ENCODE assay signal across 8 mouse cellular contexts in genomic region chr12:69682788-69683419, GRCm38 (mm10). TPM values are rescaled to one million over a fixed set of nuclear protein-coding genes. Genes with fewer than 3 reads are reported as not detected.
DNase-seq lines count a peak whose midpoint lies in the region; ATAC-seq and TF ChIP-seq lines count a peak whose summit lies in the region.

No protein-coding gene starts in this region.

- TF ChIP-seq POLR2A in MEL (IDR thresholded peaks at IDR 0.05; ENCODE audit: control insufficient read depth in 1 of 2, insufficient read depth in 1 of 2, low read depth in 1 of 2, low read length in 2 of 2, poor library complexity in 1 of 2) = no peak

- peak; percentile 35 to 58 for DNase-seq in heart, adult 18-20 months
- DNase-seq in heart, postnatal 25 days (ENCODE audit: low spot score) = no peak
- peak; percentile 67 for DNase-seq in MEL (ENCODE audit: low read depth, low spot score)
- no peak for DNase-seq in liver, embryonic 11.5 days (ENCODE audit: low spot score)
- DNase-seq in retina, postnatal 1 day = peak; percentile 7
- no peak for DNase-seq in right cerebral cortex, postnatal 14 days
- no peak for DNase-seq in layer of hippocampus, postnatal 25 days (ENCODE audit: extremely low spot score in 1 of 2, low spot score in 1 of 2)

- no peaks in the 10 kb centered on the region for H3K9me3 ChIP-seq in MEL (replicated peaks; ENCODE audit: insufficient read depth, low read length)
- H3K9me3 ChIP-seq in forebrain, embryonic 16.5 days (ENCODE audit: control insufficient read depth, low read length) = no peaks in the 10 kb centered on the region
- no peaks in the 10 kb centered on the region for H3K9me3 ChIP-seq in liver, embryonic 11.5 days (ENCODE audit: control insufficient read depth, low read length)

- ATAC-seq in forebrain, embryonic 16.5 days = no peak
- ATAC-seq in liver, embryonic 11.5 days (replicated peaks; ENCODE audit: low FRiP score) = no peak

- no peak for TF ChIP-seq CTCF in MEL (IDR thresholded peaks at IDR 0.05 in 2 of 3, conservative IDR thresholded peaks at IDR 0.05 in 1 of 3; ENCODE audit: control insufficient read depth in 1 of 3, insufficient read depth in 1 of 3, low read depth in 2 of 3, low read length in 3 of 3, poor library complexity in 1 of 3, severe bottlenecking in 1 of 3)

- H3K27me3 ChIP-seq in MEL (ENCODE audit: control insufficient read depth in 1 of 2, insufficient read depth in 2 of 2, low read length in 2 of 2) = no peaks in the 10 kb centered on the region
- no peaks in the 10 kb centered on the region for H3K27me3 ChIP-seq in forebrain, embryonic 16.5 days (replicated peaks; ENCODE audit: control insufficient read depth, insufficient read depth, low read length)
- no peaks in the 10 kb centered on the region for H3K27me3 ChIP-seq in liver, embryonic 11.5 days (replicated peaks; ENCODE audit: control insufficient read depth, insufficient read depth, low read length)

- H3K9ac ChIP-seq in MEL (ENCODE audit: control insufficient read depth, low read depth, low read length, poor library complexity, severe bottlenecking) = peak overlapping the region; percentile 99
- H3K9ac ChIP-seq in forebrain, embryonic 16.5 days (replicated peaks; ENCODE audit: low read depth, low read length) = no peak overlapping the region; the same call in 1 of the 2 replicates
- H3K9ac ChIP-seq in liver, embryonic 11.5 days (ENCODE audit: low read depth, low read length) = 0 out of 2 replicates have a peak overlapping the region, but pooled peaks have one; percentile 13

- peak overlapping the region; percentile 71 for H3K4me2 ChIP-seq in forebrain, embryonic 16.5 days (ENCODE audit: low read length)
- peak overlapping the region; percentile 91 for H3K4me2 ChIP-seq in liver, embryonic 11.5 days

- WGBS in forebrain, embryonic 16.5 days = 44% methylated on average over 14 of the region's 14 CpGs
- WGBS in liver, embryonic 11.5 days = 51% methylated on average over 14 of the region's 14 CpGs

- no peak for TF ChIP-seq RAD21 in MEL (IDR thresholded peaks at IDR 0.05; ENCODE audit: low read depth, low read length)

- H3K27ac ChIP-seq in MEL (ENCODE audit: control insufficient read depth, low read depth, low read length) = peak overlapping the region; percentile 71
- no peak overlapping the region for H3K27ac ChIP-seq in forebrain, embryonic 16.5 days (ENCODE audit: low read length)
- no peak overlapping the region for H3K27ac ChIP-seq in liver, embryonic 11.5 days (ENCODE audit: low read depth, low read length)

- peaks cover 0 to 12% of the 10 kb centered on the region in 2 experiments; a peak in 2 of 4 replicates for H3K36me3 ChIP-seq in MEL (ENCODE audit: control insufficient read depth in 1 of 2, insufficient read depth in 2 of 2, low read length in 2 of 2)
- H3K36me3 ChIP-seq in forebrain, embryonic 16.5 days (ENCODE audit: control insufficient read depth, insufficient read depth) = no peaks in the 10 kb centered on the region
- no peaks in the 10 kb centered on the region for H3K36me3 ChIP-seq in liver, embryonic 11.5 days (ENCODE audit: control insufficient read depth, insufficient read depth, low read length)

- H3K4me3 ChIP-seq in MEL (ENCODE audit: control insufficient read depth in 1 of 2, insufficient read depth in 1 of 2, low read depth in 2 of 2, low read length in 2 of 2) = peak overlapping the region; percentile 72 to 91
- H3K4me3 ChIP-seq in forebrain, embryonic 16.5 days (replicated peaks; ENCODE audit: low read length) = no peak overlapping the region
- H3K4me3 ChIP-seq in liver, embryonic 11.5 days (ENCODE audit: low read depth, low read length) = peak overlapping the region; percentile 83

- peak in 1 of 2 experiments; percentile 25; a peak in 3 of 4 replicates for TF ChIP-seq EP300 in MEL (IDR thresholded peaks at IDR 0.05; ENCODE audit: low read depth in 1 of 2, low read length in 2 of 2)

- peaks cover 36% of the 10 kb centered on the region for H3K79me2 ChIP-seq in MEL (ENCODE audit: control insufficient read depth, insufficient read depth, low read length, poor library complexity)

- intact Hi-C loops in heart, postnatal 25 days (cut with DNase I) = loop anchor here (5.0 kb wide), 2 partner anchors 36 to 321 kb away; no protein-coding TSS in a partner anchor

- H3K4me1 ChIP-seq in MEL (ENCODE audit: control insufficient read depth in 1 of 2, insufficient read depth in 2 of 2, low read length in 2 of 2) = peaks cover 9 to 13% of the 10 kb centered on the region in 2 experiments; a peak in 2 of 4 replicates
- peaks cover 15% of the 10 kb centered on the region for H3K4me1 ChIP-seq in forebrain, embryonic 16.5 days (replicated peaks; ENCODE audit: control insufficient read depth, insufficient read depth, low read length)
- H3K4me1 ChIP-seq in liver, embryonic 11.5 days (replicated peaks; ENCODE audit: control insufficient read depth, insufficient read depth, low read length) = peaks cover 10% of the 10 kb centered on the region

TF ChIP-seq in MEL, 35 proteins besides CTCF, POLR2A, EP300 and RAD21 (continues in another document):
- TF ChIP-seq ZMIZ1 (IDR thresholded peaks at IDR 0.05; ENCODE audit: low read depth, low read length) (no peak), ETS1 (IDR thresholded peaks at IDR 0.05; ENCODE audit: low read depth, low read length) (no peak), MYC (IDR thresholded peaks at IDR 0.05; ENCODE audit: low read depth, low read length) (peak; percentile 34; the same call in 1 of the 2 replicates), HCFC1 (IDR thresholded peaks at IDR 0.05; ENCODE audit: low read depth, low read length) (peak; percentile 39; the same call in 1 of the 2 replicates), MAZ (IDR thresholded peaks at IDR 0.05; ENCODE audit: low read depth, low read length) (0 out of 2 replicates have a peak, but pooled peaks have one; percentile 38), POLR2AphosphoS5 (IDR thresholded peaks at IDR 0.05; ENCODE audit: borderline replicate concordance, low read depth, low read length) (no peak), GATA1 (IDR thresholded peaks at IDR 0.05; ENCODE audit: low read depth, low read length) (no peak), MEF2A (IDR thresholded peaks at IDR 0.05; ENCODE audit: extremely low read depth, insufficient replicate concordance, low read depth, low read length, poor library complexity, severe bottlenecking) (no peak), CHD1 (IDR thresholded peaks at IDR 0.05; ENCODE audit: low read depth, low read length) (peak; percentile 51; the same call in 1 of the 2 replicates), CHD2 (IDR thresholded peaks at IDR 0.05; ENCODE audit: low read length) (no peak), JUND (IDR thresholded peaks at IDR 0.05; ENCODE audit: low read depth, low read length) (no peak), UBTF (IDR thresholded peaks at IDR 0.05; ENCODE audit: borderline replicate concordance, insufficient read depth, low read depth, low read length) (no peak), USF1 (IDR thresholded peaks at IDR 0.05; ENCODE audit: low read depth, low read length) (no peak), SIN3A (IDR thresholded peaks at IDR 0.05; ENCODE audit: low read length) (peak; percentile 39; the same call in 1 of the 2 replicates), POLR2AphosphoS2 (IDR thresholded peaks at IDR 0.05; ENCODE audit: low read length) (no peak), NELFE (IDR thresholded peaks at IDR 0.05; ENCODE audit: low read depth, low read length) (peak; percentile 11; the same call in 1 of the 2 replicates), E2F4 (IDR thresholded peaks at IDR 0.05; ENCODE audit: borderline replicate concordance, low read depth, low read length) (no peak), USF2 (IDR thresholded peaks at IDR 0.05; ENCODE audit: borderline replicate concordance in 1 of 2, insufficient read depth in 1 of 2, low read depth in 1 of 2, low read length in 2 of 2) (no peak), ELF1 (IDR thresholded peaks at IDR 0.05; ENCODE audit: low read depth, low read length) (0 out of 2 replicates have a peak, but pooled peaks have one; percentile 32), NRF1 (IDR thresholded peaks at IDR 0.05; ENCODE audit: insufficient read depth, low read depth, low read length, poor library complexity, severe bottlenecking) (no peak), MXI1 (IDR thresholded peaks at IDR 0.05; ENCODE audit: low read depth, low read length) (peak; percentile 79), TAL1 (IDR thresholded peaks at IDR 0.05; ENCODE audit: low read length) (no peak), ZKSCAN1 (IDR thresholded peaks at IDR 0.05; ENCODE audit: low read depth, low read length) (no peak)

RNA-seq across cellular contexts. Expression of gene Sos2, which starts 1.3 kb away (rescaled TPM):
- 10 to 100 TPM; 34.9 to 41.0 TPM for total RNA-seq in heart, adult 18-20 months (2021)
- total RNA-seq in heart, postnatal 25 days (2021) = 10 to 100 TPM; 34.9 to 40.3 TPM
- 9.8 and 10.8 TPM in 2 replicates for total RNA-seq in MEL (2012; rRNA removed)
- 10 to 100 TPM in 1 of 2 experiments, not detected in 1; 17.8 TPM for polyA plus RNA-seq in MEL (2012; ENCODE audit: insufficient read depth in 1 of 2, insufficient read length in 2 of 2, low read depth in 1 of 2, low replicate concordance in 2 of 2, missing spikeins in 1 of 2)
- 11.0 and 11.8 TPM in 2 replicates for polyA plus RNA-seq in forebrain, embryonic 16.5 days (2015; fragmentation: Nextera tagmentation; extraction: Ambion mirVana)
- polyA plus RNA-seq in liver, embryonic 11.5 days (2014; fragmentation: Nextera tagmentation; extraction: Ambion mirVana) = 7.6 and 9.2 TPM in 2 replicates
- total RNA-seq in layer of hippocampus, postnatal 25 days (2021) = 10 to 100 TPM; 28.0 to 32.0 TPM

RNA-seq across cellular contexts. Expression of gene L2hgdh, which starts 41.8 kb away (rescaled TPM):
- total RNA-seq in heart, adult 18-20 months (2021) = 10 to 100 TPM; 44.2 to 48.3 TPM
- 10 to 100 TPM; 41.7 to 47.7 TPM for total RNA-seq in heart, postnatal 25 days (2021)
- 23.9 and 31.6 TPM in 2 replicates for total RNA-seq in MEL (2012; rRNA removed)
- polyA plus RNA-seq in MEL (2012; ENCODE audit: insufficient read depth in 1 of 2, insufficient read length in 2 of 2, low read depth in 1 of 2, low replicate concordance in 2 of 2, missing spikeins in 1 of 2) = 10 to 100 TPM in 1 of 2 experiments, not detected in 1; 18.3 TPM
- polyA plus RNA-seq in forebrain, embryonic 16.5 days (2015; fragmentation: Nextera tagmentation; extraction: Ambion mirVana) = 15.0 and 16.3 TPM in 2 replicates
- polyA plus RNA-seq in liver, embryonic 11.5 days (2014; fragmentation: Nextera tagmentation; extraction: Ambion mirVana) = 25.0 and 26.8 TPM in 2 replicates
- 10 to 100 TPM; 14.3 to 15.8 TPM for total RNA-seq in layer of hippocampus, postnatal 25 days (2021)

RNA-seq across cellular contexts. Expression of gene Atp5s, which starts 41.8 kb away (rescaled TPM):
- 10 to 100 TPM; 35.1 to 40.5 TPM for total RNA-seq in heart, adult 18-20 months (2021)
- total RNA-seq in heart, postnatal 25 days (2021) = 10 to 100 TPM; 27.6 to 28.3 TPM
- 9.4 and 13.7 TPM in 2 replicates for total RNA-seq in MEL (2012; rRNA removed)
- 10 to 100 TPM in 1 of 2 experiments, not detected in 1; 12.7 TPM for polyA plus RNA-seq in MEL (2012; ENCODE audit: insufficient read depth in 1 of 2, insufficient read length in 2 of 2, low read depth in 1 of 2, low replicate concordance in 2 of 2, missing spikeins in 1 of 2)
- polyA plus RNA-seq in forebrain, embryonic 16.5 days (2015; fragmentation: Nextera tagmentation; extraction: Ambion mirVana) = 26.0 and 26.1 TPM in 2 replicates
- polyA plus RNA-seq in liver, embryonic 11.5 days (2014; fragmentation: Nextera tagmentation; extraction: Ambion mirVana) = 30.0 and 34.3 TPM in 2 replicates
- total RNA-seq in layer of hippocampus, postnatal 25 days (2021) = 10 to 100 TPM; 31.9 to 34.7 TPM

Comparison
In these comparisons a context has a peak if more than half of its experiments do, and no peak if none do; other contexts are left out.
1. DNase-seq: peak in heart, adult 18-20 months (2 of 2), MEL (single experiment) and retina, postnatal 1 day (single experiment); none in heart, postnatal 25 days (single experiment), liver, embryonic 11.5 days (single experiment), right cerebral cortex, postnatal 14 days (single experiment) and layer of hippocampus, postnatal 25 days (0 of 2).